Mouse (Mus musculus): ENCODE data around the gene Rere. TPM values are rescaled to one million over a fixed set of nuclear protein-coding genes. Genes with fewer than 3 reads are reported as not detected.

Rere gene
- total and polyA plus RNA-seq, 3 experiments = 3.1 to 36.5 (median 8.7) TPM

DNA sequence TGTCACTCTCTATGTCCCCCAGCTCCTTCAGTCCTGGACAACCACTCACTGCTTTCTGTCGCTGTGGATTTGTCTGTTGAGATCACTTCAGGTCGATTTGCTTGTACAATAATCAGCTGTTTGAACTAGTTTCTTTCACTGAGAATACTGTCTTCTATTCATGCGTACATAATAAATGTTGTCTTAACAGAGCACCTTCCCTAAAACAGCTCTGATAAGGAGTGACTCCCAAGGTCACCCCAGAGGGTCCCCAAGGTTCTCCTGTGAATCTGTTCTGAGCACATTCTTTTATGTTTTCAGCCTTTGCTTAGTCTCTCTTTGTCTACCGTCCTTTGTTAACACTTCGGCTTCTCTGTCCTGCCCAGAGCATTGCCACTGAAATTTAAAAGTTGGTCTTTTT, 241.0 kb downstream of the Rere start:
- Histone ChIP-seq H3K27ac (ENCODE audit: insufficient read depth, low read depth) (no peak overlapping the region), H3K9me3 (replicated peaks; ENCODE audit: low read length) (no peaks in the 10 kb centered on the region), H3K4me3 (replicated peaks in 1 of 3; ENCODE audit: low read depth in 2 of 3, low read length in 2 of 3, poor library complexity in 1 of 3) (no peak overlapping the region), H3K4me2 (ENCODE audit: insufficient read depth, low read depth, poor library complexity, severe bottlenecking) (no peak overlapping the region), H3K9ac (ENCODE audit: insufficient read depth, low read depth) (no peak overlapping the region), H3K27me3 (replicated peaks) (no peaks in the 10 kb centered on the region), H3K36me3 (replicated peaks in 1 of 2; ENCODE audit: control insufficient read depth in 1 of 2, insufficient read depth in 1 of 2, low read length in 1 of 2) (peaks cover 3 to 48% of the 10 kb centered on the region in 2 experiments), H3K4me1 (ENCODE audit: control insufficient read depth in 1 of 2, insufficient read depth in 2 of 2) (peaks cover 0 to 9% of the 10 kb centered on the region in 2 experiments; a peak in 2 of 4 replicates), H3K79me2 (replicated peaks; ENCODE audit: control insufficient read depth, extremely low read depth, insufficient read depth, poor library complexity, severe bottlenecking) (no peaks in the 10 kb centered on the region)
- in situ Hi-C loops (cut with MboI; ENCODE audit: low pct_ligation_motif_present, low pct_unique_long_range_greater_than_20kb, low sequenced_read_pairs) = no loop called here
- TF ChIP-seq RAD21 (IDR thresholded peaks at IDR 0.05; ENCODE audit: low read depth, low read length) (no peak), MEF2A (IDR thresholded peaks at IDR 0.05; ENCODE audit: borderline replicate concordance, low read depth, low read length) (no peak), TBP (conservative IDR thresholded peaks at IDR 0.05; ENCODE audit: low read depth, low read length) (no peak), PAX5 (IDR thresholded peaks at IDR 0.05; ENCODE audit: low read length) (no peak), CHD1 (IDR thresholded peaks at IDR 0.05; ENCODE audit: low read depth, low read length) (no peak), CHD2 (IDR thresholded peaks at IDR 0.05; ENCODE audit: low read length) (no peak), CTCF (conservative IDR thresholded peaks at IDR 0.05 in 1 of 2, IDR thresholded peaks at IDR 0.05 in 1 of 2; ENCODE audit: low read depth in 2 of 2, low read length in 2 of 2) (no peak), SMC3 (IDR thresholded peaks at IDR 0.05; ENCODE audit: low read depth, low read length) (no peak), MAFK (IDR thresholded peaks at IDR 0.05; ENCODE audit: insufficient replicate concordance, low read length) (no peak)
- no peak for DNase-seq (ENCODE audit: extremely low read depth)
- dilution Hi-C loops (cut with MboI; ENCODE audit: extremely low pct_ligation_motif_present, extremely low pct_unique_long_range_greater_than_20kb, low sequenced_read_pairs) = no loop called here

DNA sequence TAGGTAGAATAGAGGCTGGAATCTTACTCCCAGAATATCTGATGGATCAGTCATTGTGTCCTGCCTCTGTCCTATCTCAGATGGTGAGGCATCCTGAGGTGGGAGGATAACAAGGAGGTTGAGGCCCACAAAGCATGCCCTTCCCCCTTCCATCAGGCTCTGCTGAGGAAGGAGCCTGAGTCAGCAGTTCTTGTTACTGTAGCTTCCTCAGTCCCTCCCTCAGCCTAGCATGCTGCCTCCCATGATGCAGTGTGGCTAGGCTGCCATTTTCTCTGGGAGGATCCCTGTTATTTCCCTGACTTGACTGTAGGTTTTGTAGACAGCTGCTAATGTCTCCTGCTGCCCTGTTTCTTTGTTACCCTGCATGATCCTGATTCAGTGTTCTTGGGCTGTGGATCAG, 241.9 kb downstream of the Rere start:
- H3K9me3 ChIP-seq (replicated peaks; ENCODE audit: low read length) = no peaks in the 10 kb centered on the region
- H3K79me2 ChIP-seq (replicated peaks; ENCODE audit: control insufficient read depth, extremely low read depth, insufficient read depth, poor library complexity, severe bottlenecking) = no peaks in the 10 kb centered on the region
- DNase-seq (ENCODE audit: extremely low read depth) = peak; percentile 17
- no peak overlapping the region for H3K27ac ChIP-seq (ENCODE audit: insufficient read depth, low read depth)
- no peak for TF ChIP-seq SIN3A (IDR thresholded peaks at IDR 0.05; ENCODE audit: low read length)
- TF ChIP-seq MAFK (IDR thresholded peaks at IDR 0.05; ENCODE audit: insufficient replicate concordance, low read length) = peak; percentile 87
- TF ChIP-seq CTCF (conservative IDR thresholded peaks at IDR 0.05 in 1 of 2, IDR thresholded peaks at IDR 0.05 in 1 of 2; ENCODE audit: low read depth in 2 of 2, low read length in 2 of 2) = no peak
- no peak for TF ChIP-seq UBTF (IDR thresholded peaks at IDR 0.05; ENCODE audit: low read depth, low read length)
- no peak for TF ChIP-seq TCF12 (IDR thresholded peaks at IDR 0.05; ENCODE audit: low read depth, low read length)
- H3K4me2 ChIP-seq (ENCODE audit: insufficient read depth, low read depth, poor library complexity, severe bottlenecking) = no peak overlapping the region
- H3K27me3 ChIP-seq (replicated peaks) = no peaks in the 10 kb centered on the region
- peaks cover 0 to 12% of the 10 kb centered on the region in 2 experiments; a peak in 2 of 4 replicates for H3K4me1 ChIP-seq (ENCODE audit: control insufficient read depth in 1 of 2, insufficient read depth in 2 of 2)
- in situ Hi-C loops (cut with MboI; ENCODE audit: low pct_ligation_motif_present, low pct_unique_long_range_greater_than_20kb, low sequenced_read_pairs) = no loop called here
- H3K9ac ChIP-seq (ENCODE audit: insufficient read depth, low read depth) = no peak overlapping the region
- dilution Hi-C loops (cut with MboI; ENCODE audit: extremely low pct_ligation_motif_present, extremely low pct_unique_long_range_greater_than_20kb, low sequenced_read_pairs) = no loop called here
- peaks cover 3 to 47% of the 10 kb centered on the region in 2 experiments for H3K36me3 ChIP-seq (replicated peaks in 1 of 2; ENCODE audit: control insufficient read depth in 1 of 2, insufficient read depth in 1 of 2, low read length in 1 of 2)
- no peak overlapping the region for H3K4me3 ChIP-seq (replicated peaks in 1 of 3; ENCODE audit: low read depth in 2 of 3, low read length in 2 of 3, poor library complexity in 1 of 3)

DNA sequence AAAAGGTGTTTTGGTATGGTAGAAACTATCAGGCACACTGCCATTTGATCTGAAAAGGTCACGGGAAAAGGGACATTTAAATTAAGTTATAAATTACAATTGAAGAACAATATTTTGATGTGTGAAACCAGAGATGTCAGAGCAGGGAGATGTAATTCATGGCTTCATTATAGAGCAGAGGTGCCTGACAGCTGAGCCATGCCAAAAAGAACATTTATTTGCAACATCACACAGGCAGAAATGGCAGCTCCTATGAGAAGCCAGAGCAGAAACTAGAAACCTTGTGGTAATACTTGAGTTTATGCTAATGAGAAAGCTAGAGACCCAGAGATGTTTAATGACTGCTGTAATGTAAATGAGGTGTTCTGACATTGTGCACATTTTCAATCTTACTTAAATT, 244.8 kb downstream of the Rere start:
- Histone ChIP-seq H3K36me3 (replicated peaks in 1 of 2; ENCODE audit: control insufficient read depth in 1 of 2, insufficient read depth in 1 of 2, low read length in 1 of 2) (peaks cover 6 to 61% of the 10 kb centered on the region in 2 experiments), H3K27ac (ENCODE audit: insufficient read depth, low read depth) (no peak overlapping the region), H3K9ac (ENCODE audit: insufficient read depth, low read depth) (no peak overlapping the region), H3K4me3 (replicated peaks in 1 of 3; ENCODE audit: low read depth in 2 of 3, low read length in 2 of 3, poor library complexity in 1 of 3) (no peak overlapping the region), H3K4me2 (ENCODE audit: insufficient read depth, low read depth, poor library complexity, severe bottlenecking) (no peak overlapping the region), H3K9me3 (replicated peaks; ENCODE audit: low read length) (no peaks in the 10 kb centered on the region), H3K79me2 (replicated peaks; ENCODE audit: control insufficient read depth, extremely low read depth, insufficient read depth, poor library complexity, severe bottlenecking) (no peaks in the 10 kb centered on the region), H3K27me3 (replicated peaks) (no peaks in the 10 kb centered on the region), H3K4me1 (ENCODE audit: control insufficient read depth in 1 of 2, insufficient read depth in 2 of 2) (peaks cover 0 to 19% of the 10 kb centered on the region in 2 experiments; a peak in 2 of 4 replicates)
- in situ Hi-C loops (cut with MboI; ENCODE audit: low pct_ligation_motif_present, low pct_unique_long_range_greater_than_20kb, low sequenced_read_pairs) (no loop called here), dilution Hi-C loops (cut with MboI; ENCODE audit: extremely low pct_ligation_motif_present, extremely low pct_unique_long_range_greater_than_20kb, low sequenced_read_pairs) (no loop called here)
- no peak for DNase-seq (ENCODE audit: extremely low read depth)
- TF ChIP-seq ZC3H11A (IDR thresholded peaks at IDR 0.05; ENCODE audit: low read depth, low read length) (no peak), EP300 (IDR thresholded peaks at IDR 0.05; ENCODE audit: low read length) (no peak), GABPA (IDR thresholded peaks at IDR 0.05; ENCODE audit: insufficient replicate concordance, low read depth, low read length) (no peak), MAZ (IDR thresholded peaks at IDR 0.05; ENCODE audit: low read depth, low read length) (no peak), HCFC1 (IDR thresholded peaks at IDR 0.05; ENCODE audit: low read depth, low read length) (no peak), CTCF (conservative IDR thresholded peaks at IDR 0.05 in 1 of 2, IDR thresholded peaks at IDR 0.05 in 1 of 2; ENCODE audit: low read depth in 2 of 2, low read length in 2 of 2) (no peak), POLR2AphosphoS2 (IDR thresholded peaks at IDR 0.05; ENCODE audit: low read depth, low read length) (no peak), BHLHE40 (IDR thresholded peaks at IDR 0.05; ENCODE audit: low read depth, low read length) (no peak), MAX (IDR thresholded peaks at IDR 0.05; ENCODE audit: low read length) (no peak), USF1 (IDR thresholded peaks at IDR 0.05; ENCODE audit: low read depth, low read length) (no peak)

All from CH12.LX (cell line).